Mouse (Mus musculus) brain, embryonic 14.5 days (tissue): ENCODE data around the gene Trir.

Experiments
- CTCF ChIP-seq: fragments of 200-500 bp; IDR thresholded peaks from 2 replicates; pipeline ENCODE4 v1.5.1; 2012; ENCODE audit warnings: inconsistent platforms, mild to moderate bottlenecking, moderate library complexity, borderline replicate concordance; ENCODE audit not compliant: insufficient read depth, insufficient read length; ENCODE audit errors: extremely low read depth
- POLR2A ChIP-seq: fragments of 200-500 bp; IDR thresholded peaks from 2 replicates; pipeline ENCODE4 v1.6.1; 2012; ENCODE audit warnings: mild to moderate bottlenecking, inconsistent platforms, borderline replicate concordance; ENCODE audit not compliant: poor library complexity, insufficient read depth, insufficient read length, severe bottlenecking; ENCODE audit errors: extremely low read depth

DNA sequence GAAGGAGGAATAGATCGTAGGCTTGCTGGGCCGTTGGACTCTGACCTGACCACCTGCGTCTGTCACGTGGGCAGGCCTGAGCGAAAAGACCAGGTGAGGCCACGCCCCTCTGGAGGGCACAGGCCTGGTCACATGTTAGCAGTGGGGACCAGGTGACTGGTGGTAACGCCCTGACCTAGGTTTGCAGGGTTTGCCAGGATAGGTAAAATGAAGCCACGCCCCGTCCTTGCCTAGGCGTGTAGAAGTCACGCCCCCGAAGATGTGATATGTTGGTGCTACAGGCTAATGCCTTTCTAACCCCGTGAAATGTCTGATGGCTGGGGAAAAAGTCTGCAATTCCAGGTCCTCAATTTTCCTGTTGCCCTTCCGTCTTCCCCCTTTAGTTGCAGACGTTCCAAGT, 35.8 kb upstream of the Trir start:
- TF ChIP-seq CTCF (no peak), POLR2A (no peak)
